Mouse (Mus musculus) heart, embryonic 15.5 days (tissue): ENCODE data around the gene Gm17174. TPM values are rescaled to one million over a fixed set of nuclear protein-coding genes. Genes with fewer than 3 reads are reported as not detected.
"Not testable (repeated sequence)": the region's sequence is repeated elsewhere in the genome, so short reads cannot be mapped to it uniquely, and the experiment has no call there.

Source experiments
- ATAC-seq: fragments of 200-750 bp; cut with Nextera tagmentation; replicated peaks from 2 replicates; pipeline ENCODE4 v1.8.0; 2017; ENCODE audit warnings: low read depth, moderate TSS enrichment; ENCODE audit not compliant: insufficient number of reproducible peaks, insufficient read depth, low FRiP score
- H3K27ac ChIP-seq: fragments of 300-500 bp; sonication (generic); 2 replicates; pipeline ENCODE4 v1.5.1; 2015; ENCODE audit warnings: mild to moderate bottlenecking, inconsistent platforms
- H3K27me3 ChIP-seq: fragments of 300-500 bp; sonication (generic); 2 replicates; pipeline ENCODE4 v1.6.1; 2015; ENCODE audit warnings: inconsistent platforms
- H3K36me3 ChIP-seq: fragments of 300-500 bp; sonication (generic); 2 replicates; pipeline ENCODE4 v1.6.1; 2015; ENCODE audit warnings: mild to moderate bottlenecking, inconsistent platforms
- H3K4me1 ChIP-seq: fragments of 300-500 bp; sonication (generic); replicated peaks from 2 replicates; pipeline ENCODE4 v1.6.1; 2015; ENCODE audit warnings: inconsistent platforms
- H3K4me2 ChIP-seq: fragments of 300-500 bp; sonication (generic); 2 replicates; pipeline ENCODE4 v1.6.1; 2015; ENCODE audit warnings: inconsistent platforms, mild to moderate bottlenecking, moderate library complexity
- H3K4me3 ChIP-seq: fragments of 300-500 bp; sonication (generic); 2 replicates; pipeline ENCODE4 v1.5.1; 2015; ENCODE audit warnings: mild to moderate bottlenecking, inconsistent platforms
- H3K9ac ChIP-seq: fragments of 300-500 bp; sonication (generic); 2 replicates; pipeline ENCODE4 v1.6.1; 2015; ENCODE audit warnings: mild to moderate bottlenecking, inconsistent platforms
- H3K9me3 ChIP-seq: fragments of 300-500 bp; sonication (generic); replicated peaks from 2 replicates; pipeline ENCODE4 v1.6.1; 2016; ENCODE audit warnings: inconsistent platforms
- WGBS: fragments of 180-500 bp; shearing (Covaris S2); methylation state at CpG from one replicate; pipeline ENCODE4 v1.1.7; 2015; ENCODE audit warnings: mixed read lengths; 5-methylcytosine and 5-hydroxymethylcytosine counted together
- polyA plus RNA-seq: library from polyadenylated mRNA; unstranded; fragments of >200 nt; fragmentation: Nextera tagmentation; extraction: Ambion mirVana; gene quantifications from 2 replicates; pipeline ENCODE4 v1.2.1, GENCODE M21; 2015

The Gm17174 gene
- not detected in 2 replicates for polyA plus RNA-seq

GRCm38 (mm10) chr14:51592039-51592438 is at the start of gene Gm17174:
Gene Gm17174 (minus strand): TSS chr14:51592139.
- H3K4me1 ChIP-seq, ATAC-seq, H3K9ac ChIP-seq, H3K27me3 ChIP-seq, H3K4me2 ChIP-seq, H3K36me3 ChIP-seq, H3K27ac ChIP-seq, H3K4me3 ChIP-seq, H3K9me3 ChIP-seq: not testable (repeated sequence)
- WGBS: 80% methylated on average over 4 of the region's 4 CpGs

- H3K9me3 ChIP-seq, H3K9ac ChIP-seq: not testable (repeated sequence)
- WGBS: 80% methylated on average over 1 of the region's 1 CpGs
Measured at GRCm38 (mm10) chr14:51635566-51635965, 43.6 kb upstream of the Gm17174 start, which contains the start of gene Gm4181. Gene Gm4181 (minus strand): TSS chr14:51635666.

GRCm38 (mm10) chr14:51632426-51632825 is 40.5 kb upstream of the Gm17174 start:
- H3K36me3 ChIP-seq, ATAC-seq: not testable (repeated sequence)
- WGBS: 87% methylated on average over 1 of the region's 1 CpGs

More at GRCm38 (mm10) chr14:51635566-51635965, 43.6 kb upstream of the Gm17174 start, which contains the start of gene Gm4181:
- not testable (repeated sequence) for H3K4me2 ChIP-seq, H3K4me1 ChIP-seq, H3K27me3 ChIP-seq, ATAC-seq, H3K27ac ChIP-seq, H3K4me3 ChIP-seq, H3K36me3 ChIP-seq

GRCm38 (mm10) chr14:51611210-51611609 is 19.3 kb upstream of the Gm17174 start, which contains the start of gene Gm17078:
Gene Gm17078 (minus strand): TSS chr14:51611310.
- 75% methylated on average over 1 of the region's 1 CpGs for WGBS
- H3K27ac ChIP-seq: no peak within 1 kb of the TSS
- ATAC-seq: no peak
- no peaks in the 10 kb centered on the region for H3K36me3 ChIP-seq
- no peaks in the 10 kb centered on the region for H3K9me3 ChIP-seq
- no peak within 1 kb of the TSS for H3K9ac ChIP-seq
- H3K4me1 ChIP-seq: no peaks in the 10 kb centered on the region
- no peak within 1 kb of the TSS for H3K4me2 ChIP-seq
- H3K4me3 ChIP-seq: no peak within 1 kb of the TSS
- H3K27me3 ChIP-seq: no peaks in the 10 kb centered on the region

More at GRCm38 (mm10) chr14:51632426-51632825, 40.5 kb upstream of the Gm17174 start:
- H3K9me3 ChIP-seq, H3K27ac ChIP-seq, H3K4me1 ChIP-seq, H3K4me3 ChIP-seq, H3K9ac ChIP-seq, H3K4me2 ChIP-seq, H3K27me3 ChIP-seq: not testable (repeated sequence)

GRCm38 (mm10) chr14:51573963-51574362 is 18.0 kb downstream of the Gm17174 start, which contains the start of gene Gm17175:
Gene Gm17175 (minus strand): TSS chr14:51574063.
- H3K36me3 ChIP-seq, H3K27me3 ChIP-seq, ATAC-seq, H3K4me2 ChIP-seq, H3K9me3 ChIP-seq, H3K4me1 ChIP-seq, H3K4me3 ChIP-seq, H3K9ac ChIP-seq, H3K27ac ChIP-seq: not testable (repeated sequence)
- WGBS: 91% methylated on average over 2 of the region's 2 CpGs

GRCm38 (mm10) chr14:51552490-51552889 is 39.4 kb downstream of the Gm17174 start, which contains the start of gene Gm5622:
Gene Gm5622 (plus strand): TSS chr14:51552790.
- no peak within 1 kb of the TSS for H3K4me2 ChIP-seq
- 82% methylated on average over 4 of the region's 4 CpGs for WGBS
- no peaks in the 10 kb centered on the region for H3K27me3 ChIP-seq
- H3K9me3 ChIP-seq: no peaks in the 10 kb centered on the region
- ATAC-seq: no peak
- H3K9ac ChIP-seq: no peak within 1 kb of the TSS
- H3K36me3 ChIP-seq: no peaks in the 10 kb centered on the region
- no peak within 1 kb of the TSS for H3K4me3 ChIP-seq
- no peaks in the 10 kb centered on the region for H3K4me1 ChIP-seq
- H3K27ac ChIP-seq: no peak within 1 kb of the TSS

Other genes starting within 250 kb of the Gm17174 start
- not detected in 2 replicates for gene Gm7247, start 230.4 kb downstream of the Gm17174 start, polyA plus RNA-seq
- not detected in 2 replicates for gene Vmn2r88, start 181.3 kb downstream of the Gm17174 start, polyA plus RNA-seq
- not detected in 2 replicates for gene Vmn2r89, start 140.3 kb downstream of the Gm17174 start, polyA plus RNA-seq
- gene Gm5622, start 39.3 kb downstream of the Gm17174 start, polyA plus RNA-seq: not detected in 2 replicates
- gene Gm17175, start 18.1 kb downstream of the Gm17174 start, polyA plus RNA-seq: not detected in 2 replicates
- not detected in 2 replicates for gene Gm17078, start 19.2 kb upstream of the Gm17174 start, polyA plus RNA-seq
- gene Gm4181, start 43.5 kb upstream of the Gm17174 start, polyA plus RNA-seq: not detected in 2 replicates
- not detected in 2 replicates for gene Gm17079, start 103.3 kb upstream of the Gm17174 start, polyA plus RNA-seq
- not detected in 2 replicates for gene Gm5800, start 125.0 kb upstream of the Gm17174 start, polyA plus RNA-seq
- not detected in 2 replicates for gene Ang4, start 181.5 kb upstream of the Gm17174 start, polyA plus RNA-seq
- not detected in 2 replicates for gene AY358078, start 207.9 kb upstream of the Gm17174 start, polyA plus RNA-seq